Mouse (Mus musculus) MN1 (cell line): Measurements from ENCODE around the gene Klb.

Experiments
- DNase-seq: peaks from one replicate; pipeline ENCODE4 v3.0.0-alpha.2; 2016; ENCODE audit warnings: low spot score

The Klb gene

GRCm38 (mm10) chr5:65374746-65375145, 26.6 kb downstream of the Klb start:
- no peak for DNase-seq

DNA sequence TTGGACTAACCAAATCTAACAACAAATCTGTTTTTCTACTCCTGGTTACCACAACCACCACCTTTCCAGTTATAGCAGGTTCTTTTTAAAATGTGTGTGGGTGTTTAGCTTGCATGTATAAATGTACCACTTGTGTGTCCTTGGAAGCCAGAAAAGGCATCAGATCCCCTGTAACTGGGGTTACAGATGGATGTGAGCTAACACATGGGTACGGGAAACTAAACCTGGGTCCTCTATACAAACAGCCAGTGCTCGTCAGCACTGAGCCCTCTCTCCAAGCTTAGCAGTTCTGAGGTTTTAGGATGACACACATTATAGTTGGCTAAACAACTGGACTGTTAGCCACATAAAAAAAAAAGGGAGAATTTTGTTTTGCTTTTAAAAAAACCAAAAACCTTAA, 37.6 kb downstream of the Klb start:
- DNase-seq = no peak

DNA sequence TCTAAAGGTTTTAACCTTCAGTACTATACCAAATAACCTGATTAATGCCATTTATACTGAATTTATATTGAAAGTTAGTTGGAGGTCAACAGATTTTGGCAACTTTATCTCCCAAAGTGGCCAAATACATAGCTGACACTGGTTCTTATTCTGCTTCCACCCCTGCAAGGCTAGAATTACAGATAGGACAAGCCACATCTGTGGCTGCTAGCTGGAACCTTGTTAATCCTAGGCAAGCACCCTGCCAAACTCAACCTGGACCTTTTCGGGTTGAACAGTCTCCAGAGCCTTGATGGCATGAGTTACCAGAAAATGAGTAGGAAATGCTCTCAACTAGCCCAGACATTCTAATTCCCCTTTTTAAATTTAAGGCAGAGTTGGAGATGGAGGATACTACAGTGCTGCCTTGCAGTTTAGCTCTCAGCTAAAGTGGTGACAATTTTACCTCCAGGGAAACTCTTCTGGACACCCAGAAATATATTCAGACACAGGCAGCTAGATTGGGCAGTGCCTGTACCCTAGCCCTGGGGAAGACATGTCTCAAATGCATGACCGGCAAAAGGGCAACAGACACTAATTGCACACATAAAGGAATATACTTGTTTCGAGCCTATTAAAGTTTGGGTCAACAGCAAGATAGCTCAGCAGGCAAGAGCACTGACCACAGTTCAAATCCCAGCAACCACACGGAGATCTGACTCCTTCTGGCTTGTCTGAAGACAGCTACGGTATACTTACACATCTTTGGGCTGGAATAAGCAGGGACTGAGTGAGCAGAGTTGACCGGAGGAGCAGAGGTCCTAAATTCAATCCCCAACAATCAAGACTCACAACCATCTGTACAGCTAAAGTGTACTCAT, 39.1 kb downstream of the Klb start:
- DNase-seq = no peak

GRCm38 (mm10) chr5:65390648-65391644, 42.8 kb downstream of the Klb start, which contains the start of the genes Rpl9 and Lias:
Gene Rpl9 (minus strand): TSS chr5:65391444.
Gene Lias (plus strand): TSS chr5:65391497.
- peak; percentile 96 for DNase-seq

- peak; percentile 72 for DNase-seq
These were observed 43.6 kb downstream of the Klb start for GRCm38 (mm10) chr5:65391753-65392152.

- DNase-seq = no peak
These were observed 46.3 kb downstream of the Klb start for GRCm38 (mm10) chr5:65394425-65394824.

DNA sequence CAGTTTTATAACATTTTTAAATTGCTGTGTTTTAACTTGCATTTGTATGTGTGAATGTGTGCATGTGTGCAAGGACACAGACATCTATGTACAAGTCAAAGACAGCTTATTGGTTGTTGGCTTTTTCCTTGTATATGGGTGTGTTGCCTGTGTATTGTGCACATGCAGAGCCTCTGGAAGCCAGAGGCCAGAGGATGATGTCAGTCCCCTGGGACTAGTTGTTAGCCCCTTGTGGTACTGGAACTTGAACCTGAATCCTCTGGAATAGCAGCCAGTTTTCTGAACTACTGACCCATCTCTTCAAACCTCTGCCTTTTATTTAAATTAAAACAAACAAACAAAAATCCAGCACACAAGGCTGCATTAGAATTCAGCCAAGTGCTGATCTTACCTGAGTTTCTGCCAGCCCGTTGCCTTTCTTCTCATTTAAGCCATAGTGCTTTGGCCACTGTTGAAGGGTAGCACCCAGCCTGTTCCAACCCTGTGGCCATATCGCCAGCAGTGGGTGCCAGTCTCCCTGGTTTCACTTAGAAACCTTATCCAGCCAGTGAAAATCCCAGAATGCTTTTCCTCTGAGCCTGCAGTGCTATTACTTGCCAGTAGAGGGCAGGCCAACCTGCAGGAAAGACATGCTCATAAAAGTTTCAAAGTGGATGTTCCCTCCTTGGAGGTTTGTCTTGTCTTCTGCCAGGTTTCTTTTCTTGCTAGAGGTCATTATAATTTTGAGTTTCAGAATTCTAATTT, 53.3 kb downstream of the Klb start:
- peak; percentile 79 for DNase-seq

DNA sequence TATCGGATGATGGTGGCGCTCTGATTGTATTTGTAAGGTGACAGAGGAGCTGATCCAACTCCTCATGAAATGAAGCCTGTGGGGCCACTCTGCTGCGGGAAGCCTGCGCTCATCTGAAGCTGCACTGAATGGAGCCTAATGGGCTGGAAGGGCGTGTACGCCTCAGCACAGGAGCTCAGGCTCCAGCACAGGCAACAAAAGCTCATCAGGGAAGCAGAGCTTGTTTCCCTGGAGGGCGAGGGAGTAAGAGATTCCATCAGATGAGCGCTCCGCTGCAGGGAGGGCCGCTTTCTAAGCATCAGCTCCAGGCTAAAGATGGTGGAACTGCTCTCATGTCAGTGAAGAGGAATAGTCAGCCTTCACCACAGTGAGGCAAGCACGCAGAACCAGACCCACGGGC, 59.9 kb downstream of the Klb start:
- no peak for DNase-seq

- DNase-seq = peak; percentile 65
These were observed 67.7 kb downstream of the Klb start for GRCm38 (mm10) chr5:65415653-65416458.

- no peak for DNase-seq
These were observed 71.0 kb downstream of the Klb start for GRCm38 (mm10) chr5:65419136-65419535.

DNA sequence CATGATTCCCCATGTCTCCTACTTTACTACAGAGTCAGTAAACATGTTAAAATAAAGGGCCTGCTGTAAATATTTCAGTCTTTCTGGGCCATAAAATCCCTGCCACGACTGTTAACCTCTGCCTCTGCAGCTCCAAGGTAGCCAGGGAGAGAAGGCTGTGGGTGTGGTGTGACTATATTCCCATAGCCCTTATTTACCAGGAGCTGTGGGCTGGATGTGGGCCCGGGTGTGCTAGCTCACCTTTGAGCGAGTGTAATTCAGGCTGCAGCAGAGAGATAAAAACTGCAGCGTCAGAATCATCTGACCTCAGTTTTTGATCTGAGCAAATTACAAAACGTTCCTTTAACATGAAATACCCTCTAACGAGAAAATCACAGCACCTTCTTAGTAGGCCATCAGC, 72.7 kb downstream of the Klb start:
- no peak for DNase-seq

DNA sequence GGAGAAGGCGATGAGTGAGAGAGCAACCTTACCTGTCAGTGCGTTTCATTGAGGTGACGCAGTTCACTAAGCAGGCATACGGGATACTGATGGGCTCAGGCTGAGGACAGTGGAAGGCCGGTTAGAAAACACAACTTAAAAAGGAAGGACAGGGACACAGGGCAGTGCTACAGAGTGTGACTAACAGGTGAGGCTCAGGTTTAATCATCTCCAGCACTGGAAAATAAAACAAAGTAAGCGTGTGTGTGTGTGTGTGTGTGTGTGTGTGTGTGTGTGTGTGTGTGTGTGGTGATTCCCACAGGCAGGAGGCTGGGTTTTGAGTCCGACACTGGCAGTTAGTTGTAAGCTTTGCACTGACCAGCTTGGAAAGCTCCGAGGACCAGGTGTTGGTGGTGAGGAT, 74.7 kb downstream of the Klb start:
- DNase-seq = no peak

GRCm38 (mm10) chr5:65424215-65424614, 76.1 kb downstream of the Klb start:
- no peak for DNase-seq

DNA sequence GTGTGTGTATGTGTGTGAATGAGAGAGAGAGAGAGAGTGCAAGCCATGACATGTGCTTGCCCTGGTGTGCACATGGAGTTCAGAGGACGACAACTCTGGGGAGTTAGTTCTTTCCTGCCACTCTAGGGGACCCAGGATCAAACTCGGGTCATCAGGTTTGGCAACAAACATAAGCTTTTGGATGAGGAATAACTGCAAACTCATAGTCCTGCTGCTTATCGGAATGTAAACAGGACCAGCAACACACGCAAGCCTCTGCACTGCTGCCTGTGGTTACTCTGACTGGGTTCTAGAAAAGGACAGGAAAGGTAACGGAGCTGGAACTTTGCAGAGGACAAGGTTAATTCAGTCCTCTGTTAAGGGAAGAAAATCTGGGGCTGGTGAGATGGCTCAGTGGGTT, 77.1 kb downstream of the Klb start:
- DNase-seq = no peak

- DNase-seq = no peak
These were observed 80.2 kb downstream of the Klb start for GRCm38 (mm10) chr5:65428321-65428720.

DNA sequence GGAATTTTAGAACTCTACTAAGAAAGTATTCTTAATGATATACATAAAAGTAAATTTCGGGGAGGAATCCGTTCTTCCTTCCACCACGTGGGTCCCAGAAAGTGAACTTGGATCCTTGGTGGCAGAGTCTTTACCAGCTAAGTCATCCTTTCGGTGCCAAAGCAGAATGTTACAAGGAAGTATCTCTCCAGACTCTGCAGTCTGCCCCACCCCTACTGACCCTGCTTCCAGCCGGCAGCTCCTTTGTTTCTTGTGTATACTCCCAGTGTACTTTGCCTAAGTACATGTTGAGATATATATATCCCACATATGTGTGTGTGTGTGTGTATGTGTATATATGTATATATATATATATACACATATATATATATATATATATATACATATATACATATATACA, 81.3 kb downstream of the Klb start:
- no peak for DNase-seq
